Mouse (Mus musculus) MN1 (cell line): ENCODE measurements around the gene Csrnp3.

ENCODE experiments used
- DNase-seq: peaks from one replicate; pipeline ENCODE4 v3.0.0-alpha.2; 2016; ENCODE audit warnings: low spot score

The Csrnp3 gene

GRCm38 (mm10) chr2:65953726-65954340 is 108.3 kb downstream of the Csrnp3 start:
- DNase-seq = no peak

- no peak for DNase-seq
Measured at GRCm38 (mm10) chr2:65955804-65956203, 110.2 kb downstream of the Csrnp3 start.

GRCm38 (mm10) chr2:65956727-65957126 is 111.2 kb downstream of the Csrnp3 start:
- no peak for DNase-seq

- DNase-seq = no peak
Measured at GRCm38 (mm10) chr2:65963420-65963819, 117.9 kb downstream of the Csrnp3 start.

- no peak for DNase-seq
Measured at GRCm38 (mm10) chr2:65968810-65969209, 123.2 kb downstream of the Csrnp3 start.

GRCm38 (mm10) chr2:65973907-65974306 is 128.3 kb downstream of the Csrnp3 start:
- DNase-seq = no peak

- no peak for DNase-seq
Measured at GRCm38 (mm10) chr2:65975383-65975782, 129.8 kb downstream of the Csrnp3 start.

GRCm38 (mm10) chr2:65979338-65980053 is 133.9 kb downstream of the Csrnp3 start:
- DNase-seq = peak; percentile 93

- DNase-seq = no peak
Measured at GRCm38 (mm10) chr2:65981470-65981869, 135.9 kb downstream of the Csrnp3 start.

- DNase-seq = peak; percentile 21
Measured at GRCm38 (mm10) chr2:65981965-65982364, 136.4 kb downstream of the Csrnp3 start.

- DNase-seq = no peak
Measured at GRCm38 (mm10) chr2:65985706-65986105, 140.1 kb downstream of the Csrnp3 start.

- no peak for DNase-seq
Measured at GRCm38 (mm10) chr2:65987069-65987468, 141.5 kb downstream of the Csrnp3 start.

- no peak for DNase-seq
Measured at GRCm38 (mm10) chr2:65987588-65987987, 142.0 kb downstream of the Csrnp3 start.

- no peak for DNase-seq
Measured at GRCm38 (mm10) chr2:65988788-65989187, 143.2 kb downstream of the Csrnp3 start.

GRCm38 (mm10) chr2:65990108-65990507 is 144.5 kb downstream of the Csrnp3 start:
- no peak for DNase-seq

- DNase-seq = no peak
Measured at GRCm38 (mm10) chr2:65990754-65991153, 145.2 kb downstream of the Csrnp3 start.

- peak; percentile 20 for DNase-seq
Measured at GRCm38 (mm10) chr2:65993371-65993770, 147.8 kb downstream of the Csrnp3 start.

GRCm38 (mm10) chr2:65994886-65995468 is 149.4 kb downstream of the Csrnp3 start:
- no peak for DNase-seq

GRCm38 (mm10) chr2:65998747-65999146 is 153.2 kb downstream of the Csrnp3 start:
- DNase-seq = no peak

- no peak for DNase-seq
Measured at GRCm38 (mm10) chr2:66008995-66009654, 163.6 kb downstream of the Csrnp3 start.

GRCm38 (mm10) chr2:66009677-66010076 is 164.1 kb downstream of the Csrnp3 start:
- no peak for DNase-seq

GRCm38 (mm10) chr2:66018711-66019110 is 173.1 kb downstream of the Csrnp3 start:
- DNase-seq = no peak

- no peak for DNase-seq
Measured at GRCm38 (mm10) chr2:66019235-66019634, 173.7 kb downstream of the Csrnp3 start.
